Mouse (Mus musculus): ENCODE data around the gene Cmtm5.
"Not testable (repeated sequence)": the region's sequence is repeated elsewhere in the genome, so short reads cannot be mapped to it uniquely, and the experiment has no call there.

DNA sequence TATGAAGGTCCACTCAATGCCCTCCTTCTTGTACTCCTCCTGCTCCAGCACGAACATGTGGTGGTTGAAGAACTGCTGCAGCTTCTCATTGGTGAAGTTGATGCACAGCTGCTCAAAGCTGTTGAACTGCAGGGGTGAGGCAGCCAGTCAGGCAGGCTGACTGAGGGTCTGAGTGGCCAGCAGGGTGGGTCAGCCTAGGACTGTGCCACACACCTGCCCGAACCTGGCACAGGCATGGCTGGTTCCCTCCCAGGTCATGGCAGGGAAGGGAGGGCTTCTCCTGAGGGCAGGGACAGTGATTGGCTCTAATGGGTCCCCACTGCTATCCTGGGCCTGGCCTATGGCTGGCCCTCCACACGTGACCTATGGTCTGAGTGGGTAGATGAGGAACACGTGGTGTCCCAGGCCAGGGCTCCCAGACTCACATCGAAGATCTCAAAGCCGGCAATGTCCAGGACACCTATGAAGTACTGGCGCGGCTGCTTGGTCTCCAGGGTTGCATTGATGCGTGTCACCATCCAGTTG is 52.4 kb downstream of the Cmtm5 start:
- not testable (repeated sequence) for TF ChIP-seq POLR2A (IDR thresholded peaks at IDR 0.05; ENCODE audit: borderline replicate concordance, low read depth, low read length); CTCF (IDR thresholded peaks at IDR 0.05; ENCODE audit: low read depth, low read length)

Data from bone marrow macrophage, adult 2 months (primary cell).